Mouse (Mus musculus): ENCODE data around the gene Arhgap42. TPM values are rescaled to one million over a fixed set of nuclear protein-coding genes. Genes with fewer than 3 reads are reported as not detected.
A peak's percentile ranks its signal among the peaks of the same experiment; 100 is the strongest.

The Arhgap42 gene
- polyA plus RNA-seq, 1 experiment from 2014 or later = 22.4 TPM

GRCm38 (mm10) chr9:9142144-9142543 lies 96.8 kb downstream of the Arhgap42 start:
- 91% methylated on average over 1 of the region's 1 CpGs for WGBS
- no peaks in the 10 kb centered on the region for H3K36me3 ChIP-seq (ENCODE audit: control insufficient read depth, insufficient read depth, low read length)
- no peak for DNase-seq (ENCODE audit: low spot score, missing footprints)
- ATAC-seq (ENCODE audit: low FRiP score) = no peak
- H3K4me1 ChIP-seq (ENCODE audit: control insufficient read depth, insufficient read depth, low read length) = no peaks in the 10 kb centered on the region
- no peaks in the 10 kb centered on the region for H3K9me3 ChIP-seq (ENCODE audit: control insufficient read depth, low read length)
- H3K27me3 ChIP-seq (ENCODE audit: control insufficient read depth, insufficient read depth, low read length) = no peaks in the 10 kb centered on the region
- no peak overlapping the region for H3K4me2 ChIP-seq
- H3K27ac ChIP-seq (ENCODE audit: low read depth, low read length) = no peak overlapping the region
- no peak overlapping the region for H3K4me3 ChIP-seq (ENCODE audit: low read depth, low read length)
- H3K9ac ChIP-seq (ENCODE audit: low read length) = no peak overlapping the region

- 81% methylated on average over 4 of the region's 4 CpGs for WGBS
- no peak overlapping the region for H3K9ac ChIP-seq (ENCODE audit: low read length)
- DNase-seq (ENCODE audit: low spot score, missing footprints) = no peak
- H3K36me3 ChIP-seq (ENCODE audit: control insufficient read depth, insufficient read depth, low read length) = no peaks in the 10 kb centered on the region
- no peaks in the 10 kb centered on the region for H3K9me3 ChIP-seq (ENCODE audit: control insufficient read depth, low read length)
- H3K27ac ChIP-seq (ENCODE audit: low read depth, low read length) = no peak overlapping the region
- H3K4me3 ChIP-seq (ENCODE audit: low read depth, low read length) = no peak overlapping the region
- no peak for ATAC-seq (ENCODE audit: low FRiP score)
- no peaks in the 10 kb centered on the region for H3K27me3 ChIP-seq (ENCODE audit: control insufficient read depth, insufficient read depth, low read length)
- no peaks in the 10 kb centered on the region for H3K4me1 ChIP-seq (ENCODE audit: control insufficient read depth, insufficient read depth, low read length)
- H3K4me2 ChIP-seq = no peak overlapping the region
These were observed 109.8 kb downstream of the Arhgap42 start for GRCm38 (mm10) chr9:9128996-9129694.

- no peak overlapping the region for H3K9ac ChIP-seq (ENCODE audit: low read length)
- no peak overlapping the region for H3K4me2 ChIP-seq
- 54% methylated on average over 4 of the region's 4 CpGs for WGBS
- H3K27me3 ChIP-seq (ENCODE audit: control insufficient read depth, insufficient read depth, low read length) = no peaks in the 10 kb centered on the region
- no peak overlapping the region for H3K27ac ChIP-seq (ENCODE audit: low read depth, low read length)
- ATAC-seq (ENCODE audit: low FRiP score) (no peak), DNase-seq (ENCODE audit: low spot score, missing footprints) (no peak)
- no peaks in the 10 kb centered on the region for H3K4me1 ChIP-seq (ENCODE audit: control insufficient read depth, insufficient read depth, low read length)
- no peaks in the 10 kb centered on the region for H3K9me3 ChIP-seq (ENCODE audit: control insufficient read depth, low read length)
- no peak overlapping the region for H3K4me3 ChIP-seq (ENCODE audit: low read depth, low read length)
- no peaks in the 10 kb centered on the region for H3K36me3 ChIP-seq (ENCODE audit: control insufficient read depth, insufficient read depth, low read length)
These were observed 111.7 kb downstream of the Arhgap42 start for GRCm38 (mm10) chr9:9127041-9127755.

- 84% methylated on average over 2 of the region's 2 CpGs for WGBS
- H3K4me1 ChIP-seq (ENCODE audit: control insufficient read depth, insufficient read depth, low read length) = no peaks in the 10 kb centered on the region
- H3K9ac ChIP-seq (ENCODE audit: low read length) = no peak overlapping the region
- no peaks in the 10 kb centered on the region for H3K27me3 ChIP-seq (ENCODE audit: control insufficient read depth, insufficient read depth, low read length)
- H3K9me3 ChIP-seq (ENCODE audit: control insufficient read depth, low read length) = no peaks in the 10 kb centered on the region
- ATAC-seq (ENCODE audit: low FRiP score) = no peak
- H3K27ac ChIP-seq (ENCODE audit: low read depth, low read length) = no peak overlapping the region
- H3K4me3 ChIP-seq (ENCODE audit: low read depth, low read length) = no peak overlapping the region
- no peak overlapping the region for H3K4me2 ChIP-seq
- no peak for DNase-seq (ENCODE audit: low spot score, missing footprints)
- no peaks in the 10 kb centered on the region for H3K36me3 ChIP-seq (ENCODE audit: control insufficient read depth, insufficient read depth, low read length)
These were observed 114.7 kb downstream of the Arhgap42 start for GRCm38 (mm10) chr9:9124156-9124555.

- H3K27me3 ChIP-seq (ENCODE audit: control insufficient read depth, insufficient read depth, low read length) = no peaks in the 10 kb centered on the region
- 66% methylated on average over 3 of the region's 3 CpGs for WGBS
- H3K4me1 ChIP-seq (ENCODE audit: control insufficient read depth, insufficient read depth, low read length) = no peaks in the 10 kb centered on the region
- no peaks in the 10 kb centered on the region for H3K36me3 ChIP-seq (ENCODE audit: control insufficient read depth, insufficient read depth, low read length)
- H3K27ac ChIP-seq (ENCODE audit: low read depth, low read length) = no peak overlapping the region
- H3K9me3 ChIP-seq (ENCODE audit: control insufficient read depth, low read length) = no peaks in the 10 kb centered on the region
- no peak overlapping the region for H3K9ac ChIP-seq (ENCODE audit: low read length)
- H3K4me3 ChIP-seq (ENCODE audit: low read depth, low read length) = no peak overlapping the region
- no peak for DNase-seq (ENCODE audit: low spot score, missing footprints)
- H3K4me2 ChIP-seq = no peak overlapping the region
- ATAC-seq (ENCODE audit: low FRiP score) = peak; percentile 61; the same call in 1 of the 2 replicates
These were observed 124.6 kb downstream of the Arhgap42 start for GRCm38 (mm10) chr9:9114266-9114665.

- H3K4me1 ChIP-seq (ENCODE audit: control insufficient read depth, insufficient read depth, low read length) = no peaks in the 10 kb centered on the region
- WGBS = 64% methylated on average over 1 of the region's 1 CpGs
- ATAC-seq (ENCODE audit: low FRiP score) = no peak
These were observed 125.1 kb downstream of the Arhgap42 start for GRCm38 (mm10) chr9:9113847-9114246.

GRCm38 (mm10) chr9:9112921-9113320 lies 126.0 kb downstream of the Arhgap42 start:
- DNase-seq (ENCODE audit: low spot score, missing footprints) (no peak), ATAC-seq (ENCODE audit: low FRiP score) (no peak)
- H3K27me3 ChIP-seq (ENCODE audit: control insufficient read depth, insufficient read depth, low read length) = no peaks in the 10 kb centered on the region
- no peaks in the 10 kb centered on the region for H3K4me1 ChIP-seq (ENCODE audit: control insufficient read depth, insufficient read depth, low read length)
- WGBS = 90% methylated on average over 4 of the region's 4 CpGs
- H3K4me2 ChIP-seq = no peak overlapping the region
- no peak overlapping the region for H3K27ac ChIP-seq (ENCODE audit: low read depth, low read length)
- H3K4me3 ChIP-seq (ENCODE audit: low read depth, low read length) = no peak overlapping the region
- H3K36me3 ChIP-seq (ENCODE audit: control insufficient read depth, insufficient read depth, low read length) = no peaks in the 10 kb centered on the region
- no peak overlapping the region for H3K9ac ChIP-seq (ENCODE audit: low read length)
- H3K9me3 ChIP-seq (ENCODE audit: control insufficient read depth, low read length) = no peaks in the 10 kb centered on the region

More at GRCm38 (mm10) chr9:9113847-9114246, 125.1 kb downstream of the Arhgap42 start:
- Histone ChIP-seq H3K36me3 (ENCODE audit: control insufficient read depth, insufficient read depth, low read length) (no peaks in the 10 kb centered on the region), H3K4me3 (ENCODE audit: low read depth, low read length) (no peak overlapping the region), H3K4me2 (no peak overlapping the region), H3K9me3 (ENCODE audit: control insufficient read depth, low read length) (no peaks in the 10 kb centered on the region), H3K9ac (ENCODE audit: low read length) (no peak overlapping the region), H3K27ac (ENCODE audit: low read depth, low read length) (no peak overlapping the region), H3K27me3 (ENCODE audit: control insufficient read depth, insufficient read depth, low read length) (no peaks in the 10 kb centered on the region)
- no peak for DNase-seq (ENCODE audit: low spot score, missing footprints)

GRCm38 (mm10) chr9:9107697-9108096 lies 131.2 kb downstream of the Arhgap42 start:
- Histone ChIP-seq H3K9me3 (ENCODE audit: control insufficient read depth, low read length) (no peaks in the 10 kb centered on the region), H3K4me1 (ENCODE audit: control insufficient read depth, insufficient read depth, low read length) (no peaks in the 10 kb centered on the region), H3K4me2 (no peak overlapping the region), H3K36me3 (ENCODE audit: control insufficient read depth, insufficient read depth, low read length) (no peaks in the 10 kb centered on the region), H3K27ac (ENCODE audit: low read depth, low read length) (no peak overlapping the region), H3K4me3 (ENCODE audit: low read depth, low read length) (no peak overlapping the region), H3K27me3 (ENCODE audit: control insufficient read depth, insufficient read depth, low read length) (no peaks in the 10 kb centered on the region), H3K9ac (ENCODE audit: low read length) (no peak overlapping the region)
- no peak for DNase-seq (ENCODE audit: low spot score, missing footprints)
- ATAC-seq (ENCODE audit: low FRiP score) = no peak

- 91% methylated on average over 3 of the region's 3 CpGs for WGBS
- H3K27me3 ChIP-seq (ENCODE audit: control insufficient read depth, insufficient read depth, low read length) = no peaks in the 10 kb centered on the region
- H3K36me3 ChIP-seq (ENCODE audit: control insufficient read depth, insufficient read depth, low read length) = no peaks in the 10 kb centered on the region
- no peaks in the 10 kb centered on the region for H3K4me1 ChIP-seq (ENCODE audit: control insufficient read depth, insufficient read depth, low read length)
- ATAC-seq (ENCODE audit: low FRiP score) (no peak), DNase-seq (ENCODE audit: low spot score, missing footprints) (no peak)
- no peaks in the 10 kb centered on the region for H3K9me3 ChIP-seq (ENCODE audit: control insufficient read depth, low read length)
- no peak overlapping the region for H3K4me3 ChIP-seq (ENCODE audit: low read depth, low read length)
- H3K4me2 ChIP-seq = no peak overlapping the region
- no peak overlapping the region for H3K27ac ChIP-seq (ENCODE audit: low read depth, low read length)
- H3K9ac ChIP-seq (ENCODE audit: low read length) = no peak overlapping the region
These were observed 134.1 kb downstream of the Arhgap42 start for GRCm38 (mm10) chr9:9104761-9105160.
